Mouse (Mus musculus) CH12.LX (cell line): ENCODE data around the gene Arhgef10l. TPM values are rescaled to one million over a fixed set of nuclear protein-coding genes. Genes with fewer than 3 reads are reported as not detected.

Experiments used
- DNase-seq: peaks from one replicate; pipeline ENCODE4 v3.0.0-alpha.2; 2013; ENCODE audit errors: extremely low read depth
- H3K27ac ChIP-seq: 2 replicates; pipeline ENCODE4 v1.5.1; 2012; ENCODE audit warnings: low read depth, mild to moderate bottlenecking, control low read depth, moderate library complexity; ENCODE audit not compliant: insufficient read depth
- H3K27me3 ChIP-seq: replicated peaks from 2 replicates; pipeline ENCODE3; 2012; ENCODE audit warnings: inconsistent platforms
- H3K36me3 ChIP-seq, 2 experiments: replicated peaks in 1 of 2; 2 replicates each; pipeline versions ENCODE3 to v1.6.1; 2012; ENCODE audit warnings: inconsistent platforms in 1 of 2, low read length in 1 of 2, mild to moderate bottlenecking in 1 of 2, mixed read lengths in 1 of 2, moderate library complexity in 1 of 2; ENCODE audit not compliant: control insufficient read depth in 1 of 2, insufficient read depth in 1 of 2
- H3K4me1 ChIP-seq, 2 experiments: 2 replicates each; pipeline ENCODE4 v1.6.1; 2012; ENCODE audit warnings: inconsistent platforms in 1 of 2, moderate library complexity in 1 of 2; ENCODE audit not compliant: insufficient read depth in 2 of 2, control insufficient read depth in 1 of 2
- H3K4me2 ChIP-seq: 2 replicates; pipeline ENCODE4 v1.6.1; 2012; ENCODE audit warnings: low read depth, mild to moderate bottlenecking, control low read depth; ENCODE audit not compliant: poor library complexity, insufficient read depth, severe bottlenecking
- H3K4me3 ChIP-seq, 3 experiments: fragments of 150-350 bp in 1 of 3; sonication (generic) in 1 of 3; replicated peaks in 1 of 3; 2 replicates each; pipeline versions ENCODE3 to v1.5.1; 2011 to 2012; ENCODE audit warnings: low read depth in 2 of 3, low read length in 2 of 3, mild to moderate bottlenecking in 2 of 3, moderate library complexity in 2 of 3, control low read depth in 1 of 3, improper control_type of control experiment in 1 of 3, inconsistent platforms in 1 of 3, mixed read lengths in 1 of 3; ENCODE audit not compliant: poor library complexity in 1 of 3
- H3K79me2 ChIP-seq: replicated peaks from 2 replicates; pipeline ENCODE4 v1.6.1; 2012; ENCODE audit warnings: mild to moderate bottlenecking, moderate library complexity; ENCODE audit not compliant: control insufficient read depth, poor library complexity, insufficient read depth, severe bottlenecking; ENCODE audit errors: extremely low read depth
- H3K9ac ChIP-seq: 2 replicates; pipeline ENCODE4 v1.6.1; 2012; ENCODE audit warnings: low read depth, mild to moderate bottlenecking, control low read depth, moderate library complexity; ENCODE audit not compliant: insufficient read depth
- H3K9me3 ChIP-seq: replicated peaks from 2 replicates; pipeline ENCODE3; 2012; ENCODE audit warnings: low read length, inconsistent platforms, mixed read lengths
- CHD2 ChIP-seq: IDR thresholded peaks from 2 replicates; pipeline ENCODE4 v1.6.1; 2011; ENCODE audit warnings: low read length, improper control_type of control experiment
- CTCF ChIP-seq, 2 experiments: IDR thresholded peaks in 1 of 2; conservative IDR thresholded peaks in 1 of 2; 2 replicates each; pipeline ENCODE4 v1.5.1; 2011 to 2012; ENCODE audit warnings: low read depth in 2 of 2, low read length in 2 of 2, improper control_type of control experiment in 1 of 2, inconsistent platforms in 1 of 2, mild to moderate bottlenecking in 1 of 2, moderate library complexity in 1 of 2
- E2F4 ChIP-seq: IDR thresholded peaks from 2 replicates; pipeline ENCODE4 v1.6.1; 2011; ENCODE audit warnings: low read depth, low read length, improper control_type of control experiment; ENCODE audit not compliant: insufficient replicate concordance
- ELF1 ChIP-seq: IDR thresholded peaks from 2 replicates; pipeline ENCODE4 v1.6.1; 2014; ENCODE audit warnings: low read depth, mild to moderate bottlenecking, inconsistent platforms, low read length, improper control_type of control experiment
- EP300 ChIP-seq: IDR thresholded peaks from 2 replicates; pipeline ENCODE4 v1.6.1; 2011; ENCODE audit warnings: low read length, improper control_type of control experiment
- ETS1 ChIP-seq: conservative IDR thresholded peaks from 2 replicates; pipeline ENCODE4 v1.6.1; 2012; ENCODE audit warnings: low read depth, mild to moderate bottlenecking, inconsistent platforms, low read length, improper control_type of control experiment, moderate library complexity
- GABPA ChIP-seq: IDR thresholded peaks from 2 replicates; pipeline ENCODE4 v1.6.1; 2012; ENCODE audit warnings: low read depth, low read length, improper control_type of control experiment, inconsistent platforms; ENCODE audit not compliant: insufficient replicate concordance
- HCFC1 ChIP-seq: IDR thresholded peaks from 2 replicates; pipeline ENCODE4 v1.6.1; 2012; ENCODE audit warnings: low read depth, mild to moderate bottlenecking, inconsistent platforms, low read length, improper control_type of control experiment
- IRF4 ChIP-seq: IDR thresholded peaks from 2 replicates; pipeline ENCODE4 v1.6.1; 2014; ENCODE audit warnings: low read depth, mild to moderate bottlenecking, inconsistent platforms, low read length, improper control_type of control experiment
- JUND ChIP-seq: conservative IDR thresholded peaks from 2 replicates; pipeline ENCODE4 v1.6.1; 2011; ENCODE audit warnings: low read depth, low read length, improper control_type of control experiment
- KAT2A ChIP-seq: IDR thresholded peaks from 2 replicates; pipeline ENCODE4 v1.6.1; 2012; ENCODE audit warnings: low read length, improper control_type of control experiment, inconsistent platforms; ENCODE audit not compliant: insufficient replicate concordance
- MAFK ChIP-seq: IDR thresholded peaks from 2 replicates; pipeline ENCODE4 v1.6.1; 2011; ENCODE audit warnings: low read length, improper control_type of control experiment; ENCODE audit not compliant: insufficient replicate concordance
- MAX ChIP-seq: IDR thresholded peaks from 2 replicates; pipeline ENCODE4 v1.6.1; 2011; ENCODE audit warnings: low read length, improper control_type of control experiment
- MEF2A ChIP-seq: IDR thresholded peaks from 2 replicates; pipeline ENCODE4 v1.6.1; 2014; ENCODE audit warnings: low read depth, mild to moderate bottlenecking, inconsistent platforms, low read length, improper control_type of control experiment, borderline replicate concordance
- POLR2AphosphoS2 ChIP-seq: IDR thresholded peaks from 2 replicates; pipeline ENCODE4 v1.6.1; 2011; ENCODE audit warnings: low read depth, low read length, improper control_type of control experiment
- RAD21 ChIP-seq: IDR thresholded peaks from 2 replicates; pipeline ENCODE4 v1.6.1; 2011; ENCODE audit warnings: low read depth, mild to moderate bottlenecking, low read length, improper control_type of control experiment, moderate library complexity
- SMC3 ChIP-seq: IDR thresholded peaks from 2 replicates; pipeline ENCODE4 v1.6.1; 2011; ENCODE audit warnings: low read depth, low read length, improper control_type of control experiment
- TBP ChIP-seq: conservative IDR thresholded peaks from 2 replicates; pipeline ENCODE4 v1.6.1; 2011; ENCODE audit warnings: low read depth, low read length, improper control_type of control experiment
- UBTF ChIP-seq: IDR thresholded peaks from 2 replicates; pipeline ENCODE4 v1.6.1; 2012; ENCODE audit warnings: low read depth, mild to moderate bottlenecking, inconsistent platforms, low read length, improper control_type of control experiment, moderate library complexity
- USF1 ChIP-seq: IDR thresholded peaks from 2 replicates; pipeline ENCODE4 v1.6.1; 2014; ENCODE audit warnings: low read depth, mild to moderate bottlenecking, inconsistent platforms, low read length, improper control_type of control experiment
- USF2 ChIP-seq: conservative IDR thresholded peaks from 2 replicates; pipeline ENCODE4 v1.6.1; 2011; ENCODE audit warnings: low read depth, low read length, improper control_type of control experiment
- ZC3H11A ChIP-seq: IDR thresholded peaks from 2 replicates; pipeline ENCODE4 v1.6.1; 2012; ENCODE audit warnings: low read depth, mild to moderate bottlenecking, inconsistent platforms, low read length, improper control_type of control experiment
- dilution Hi-C: fragments of 300-500 bp; cut with MboI; formaldehyde crosslinking; loops from 2 replicates; pipeline ENCODE4 v1.14.3; 2020; ENCODE audit warnings: low sequenced_read_pairs; ENCODE audit not compliant: extremely low pct_unique_long_range_greater_than_20kb, extremely low pct_ligation_motif_present
- in situ Hi-C: fragments of 300-500 bp; cut with MboI; formaldehyde crosslinking; loops from 3 replicates; pipeline ENCODE4 v1.14.3; 2019; ENCODE audit warnings: low sequenced_read_pairs, low pct_ligation_motif_present, low pct_unique_long_range_greater_than_20kb, mixed read lengths
- polyA plus RNA-seq: library from polyadenylated mRNA; unstranded; fragments of >175 nt; gene quantifications from 2 replicates; pipeline ENCODE4 v1.2.1, GENCODE M21; 2012; ENCODE audit warnings: low read depth; ENCODE audit not compliant: insufficient read length
- total RNA-seq, 2 experiments: library from RNA; depleted of rRNA; stranded (reverse); fragments of 300-350 nt in 1 of 2; fragments of >200 nt in 1 of 2; gene quantifications; 2 replicates each; pipeline ENCODE4 v1.2.3; 2012 to 2014

The Arhgef10l gene
- total and polyA plus RNA-seq, 3 experiments, result 4.5 to 15.8 (median 10.2) TPM

- Histone ChIP-seq H3K79me2 (no peaks in the 10 kb centered on the region), H3K27me3 (peaks cover 87% of the 10 kb centered on the region), H3K36me3 (no peaks in the 10 kb centered on the region), H3K4me2 (no peak overlapping the region), H3K9ac (no peak overlapping the region), H3K9me3 (peaks cover 8% of the 10 kb centered on the region), H3K4me3 (no peak overlapping the region)
- dilution Hi-C loops, result no loop called here
- in situ Hi-C loops, result no loop called here
- no peak for DNase-seq
- TF ChIP-seq UBTF (no peak), IRF4 (no peak), CTCF (conservative IDR thresholded peaks at IDR 0.05 in 1 of 2, IDR thresholded peaks at IDR 0.05 in 1 of 2; ENCODE audit: low read depth in 2 of 2, low read length in 2 of 2) (no peak), USF2 (no peak), ZC3H11A (no peak), SMC3 (no peak), HCFC1 (no peak)
- TF ChIP-seq, all 38 proteins: peak for 0
- H3K4me1 ChIP-seq, result peaks cover 0 to 2% of the 10 kb centered on the region in 2 experiments; a peak in 1 of 4 replicates
- no peak overlapping the region for H3K27ac ChIP-seq
These were observed 23.4 kb downstream of the Arhgef10l start for GRCm38 (mm10) chr4:140642378-140642777.

- TF ChIP-seq KAT2A, result no peak
- no peak for TF ChIP-seq CTCF (conservative IDR thresholded peaks at IDR 0.05 in 1 of 2, IDR thresholded peaks at IDR 0.05 in 1 of 2; ENCODE audit: low read depth in 2 of 2, low read length in 2 of 2)
- dilution Hi-C loops, result no loop called here
These were observed 24.3 kb downstream of the Arhgef10l start for GRCm38 (mm10) chr4:140641414-140641918.

GRCm38 (mm10) chr4:140640668-140641067 lies 25.1 kb downstream of the Arhgef10l start:
- in situ Hi-C loops (no loop called here), dilution Hi-C loops (no loop called here)
- no peak for DNase-seq
- H3K79me2 ChIP-seq, result no peaks in the 10 kb centered on the region
- no peaks in the 10 kb centered on the region for H3K36me3 ChIP-seq
- peaks cover 8% of the 10 kb centered on the region for H3K9me3 ChIP-seq
- peaks cover 0 to 2% of the 10 kb centered on the region in 2 experiments; a peak in 1 of 4 replicates for H3K4me1 ChIP-seq
- TF ChIP-seq TBP (no peak), ELF1 (no peak), HCFC1 (no peak), USF2 (no peak), EP300 (no peak), RAD21 (no peak), GABPA (no peak), E2F4 (no peak), ETS1 (no peak), IRF4 (no peak), MAX (no peak), MEF2A (no peak), UBTF (no peak), JUND (no peak), CHD2 (no peak), POLR2AphosphoS2 (no peak), USF1 (no peak), MAFK (no peak)
- no peak overlapping the region for H3K4me3 ChIP-seq
- peaks cover 87% of the 10 kb centered on the region for H3K27me3 ChIP-seq
- H3K27ac ChIP-seq, result no peak overlapping the region
- no peak overlapping the region for H3K4me2 ChIP-seq
- no peak overlapping the region for H3K9ac ChIP-seq

More at GRCm38 (mm10) chr4:140641414-140641918, 24.3 kb downstream of the Arhgef10l start:
- H3K9ac ChIP-seq, result no peak overlapping the region
- no peaks in the 10 kb centered on the region for H3K79me2 ChIP-seq
- no peak overlapping the region for H3K4me3 ChIP-seq
- H3K4me1 ChIP-seq, result peaks cover 0 to 2% of the 10 kb centered on the region in 2 experiments; a peak in 1 of 4 replicates
- peaks cover 8% of the 10 kb centered on the region for H3K9me3 ChIP-seq
- no peak for DNase-seq
- in situ Hi-C loops, result no loop called here
- peaks cover 87% of the 10 kb centered on the region for H3K27me3 ChIP-seq
- H3K27ac ChIP-seq, result no peak overlapping the region
- H3K36me3 ChIP-seq, result no peaks in the 10 kb centered on the region
- H3K4me2 ChIP-seq, result no peak overlapping the region
